Mouse (Mus musculus): ENCODE measurements at regions not wholly inside any gene's neighbourhood (a gene's known extent, or its start where the extent isn't known, plus 50 kb on each side); places are given as distances from the start of the nearest gene placed in this dataset.
A peak's percentile ranks its signal among the peaks of the same experiment; 100 is the strongest.

- no peak for DNase-seq
Measured at GRCm38 (mm10) chr13:51899319-51900042, 53.0 kb downstream of the Gadd45g start.

GRCm38 (mm10) chr13:51900043-51900440, 53.6 kb downstream of the Gadd45g start:
- no peak for DNase-seq

GRCm38 (mm10) chr13:51902482-51903285, 56.2 kb downstream of the Gadd45g start:
- peak; percentile 58 to 69 for DNase-seq

- peak; percentile 51 to 55 for DNase-seq
Measured at GRCm38 (mm10) chr13:51903324-51903939, 57.0 kb downstream of the Gadd45g start.

- no peak for DNase-seq
Measured at GRCm38 (mm10) chr13:51905270-51905669, 58.8 kb downstream of the Gadd45g start.

- DNase-seq, result peak in 1 of 2 experiments; percentile 50
Measured at GRCm38 (mm10) chr13:51906103-51906502, 59.6 kb downstream of the Gadd45g start.

- no peak for DNase-seq
Measured at GRCm38 (mm10) chr13:51908514-51908913, 62.0 kb downstream of the Gadd45g start.

GRCm38 (mm10) chr13:51911296-51911998, 65.0 kb downstream of the Gadd45g start:
- DNase-seq, result no peak

GRCm38 (mm10) chr13:51912477-51912876, 66.0 kb downstream of the Gadd45g start:
- DNase-seq, result peak; percentile 40 to 63

- no peak for DNase-seq
Measured at GRCm38 (mm10) chr13:51912994-51913393, 66.5 kb downstream of the Gadd45g start.

- DNase-seq, result peak in 1 of 2 experiments; percentile 42
Measured at GRCm38 (mm10) chr13:51916666-51917240, 70.3 kb downstream of the Gadd45g start.

GRCm38 (mm10) chr13:51917658-51918057, 71.2 kb downstream of the Gadd45g start:
- no peak for DNase-seq

- DNase-seq, result no peak
Measured at GRCm38 (mm10) chr13:51918108-51918507, 71.6 kb downstream of the Gadd45g start.

GRCm38 (mm10) chr13:51918781-51919170, 72.3 kb downstream of the Gadd45g start:
- DNase-seq, result peak in 1 of 2 experiments; percentile 50

- DNase-seq, result no peak
Measured at GRCm38 (mm10) chr13:51919171-51919793, 72.8 kb downstream of the Gadd45g start.

- DNase-seq, result no peak
Measured at GRCm38 (mm10) chr13:51919937-51920336, 73.5 kb downstream of the Gadd45g start.

GRCm38 (mm10) chr13:51920511-51921351, 74.3 kb downstream of the Gadd45g start:
- peak; percentile 78 to 84 for DNase-seq

GRCm38 (mm10) chr13:51921550-51921949, 75.1 kb downstream of the Gadd45g start:
- DNase-seq, result no peak

- DNase-seq, result no peak
Measured at GRCm38 (mm10) chr13:51926764-51927163, 80.3 kb downstream of the Gadd45g start.

GRCm38 (mm10) chr13:51929730-51930129, 83.3 kb downstream of the Gadd45g start:
- DNase-seq, result no peak

- no peak for DNase-seq
Measured at GRCm38 (mm10) chr13:51930301-51930747, 83.8 kb downstream of the Gadd45g start.

All from kidney, postnatal 4 days (tissue).